Mouse (Mus musculus) granulocyte monocyte progenitor cell, adult 5-6 weeks (primary cell): ENCODE data around the gene Snupn. TPM values are rescaled to one million over a fixed set of nuclear protein-coding genes. Genes with fewer than 3 reads are reported as not detected.
A peak's percentile ranks its signal among the peaks of the same experiment; 100 is the strongest.
"Not testable (repeated sequence)": the region's sequence is repeated elsewhere in the genome, so short reads cannot be mapped to it uniquely, and the experiment has no call there.

ENCODE experiments used
- ATAC-seq: replicated peaks from 2 replicates; pipeline ENCODE4 v1.8.0; 2016; ENCODE audit warnings: mild to moderate bottlenecking, moderate TSS enrichment, inconsistent platforms; ENCODE audit not compliant: poor library complexity, severe bottlenecking
- total RNA-seq, 2 experiments: library from RNA; stranded (forward) in 1 of 2; stranded (reverse) in 1 of 2; fragments of 200-712, 200-1000 nt in 1 of 2; fragments of >200 nt in 1 of 2; fragmentation: Nextera tagmentation in 1 of 2; gene quantifications; 2 replicates each; pipeline ENCODE4 v1.2.3; 2014 to 2017

Gene Snupn
- total RNA-seq, 2 experiments from 2014 or later, result 1.4 to 11.6 TPM

GRCm38 (mm10) chr9:56995198-56996027 is 44.7 kb downstream of the Snupn start:
- peak; percentile 45 for ATAC-seq

GRCm38 (mm10) chr9:56996028-56996346 is 45.3 kb downstream of the Snupn start:
- no peak for ATAC-seq

- not testable (repeated sequence) for ATAC-seq
Measured at GRCm38 (mm10) chr9:56997206-56997605, 46.5 kb downstream of the Snupn start.

GRCm38 (mm10) chr9:57003011-57003410 is 52.3 kb downstream of the Snupn start:
- no peak for ATAC-seq

GRCm38 (mm10) chr9:57012393-57012792 is 61.7 kb downstream of the Snupn start:
- ATAC-seq, result no peak

GRCm38 (mm10) chr9:57012895-57013294 is 62.2 kb downstream of the Snupn start:
- no peak for ATAC-seq

- ATAC-seq, result no peak
Measured at GRCm38 (mm10) chr9:57013756-57014155, 63.1 kb downstream of the Snupn start.

GRCm38 (mm10) chr9:57014766-57015165 is 64.1 kb downstream of the Snupn start:
- no peak for ATAC-seq

GRCm38 (mm10) chr9:57017631-57018030 is 67.0 kb downstream of the Snupn start:
- no peak for ATAC-seq

GRCm38 (mm10) chr9:57031756-57032155 is 81.1 kb downstream of the Snupn start:
- ATAC-seq, result no peak

Other genes with a start within 250 kb of the Snupn start
- not detected in 2 replicates for gene Lingo1, start 154.4 kb upstream of the Snupn start, total RNA-seq (2014; fragmentation: Nextera tagmentation)
- gene Lingo1, start 154.4 kb upstream of the Snupn start, total RNA-seq (2017), result not detected in 2 replicates
- not detected in 2 replicates for gene Odf3l1, start 86.2 kb upstream of the Snupn start, total RNA-seq (2014; fragmentation: Nextera tagmentation)
- gene Odf3l1, start 86.2 kb upstream of the Snupn start, total RNA-seq (2017), result not detected in 2 replicates
- gene Cspg4, start 85.8 kb upstream of the Snupn start, total RNA-seq (2014; fragmentation: Nextera tagmentation), result not detected in 2 replicates
- gene Cspg4, start 85.8 kb upstream of the Snupn start, total RNA-seq (2017), result not detected in 2 replicates
- 2.1 and 5.0 TPM in 2 replicates for gene Snx33, start 22.5 kb upstream of the Snupn start, total RNA-seq (2014; fragmentation: Nextera tagmentation)
- 1.5 and 2.0 TPM in 2 replicates for gene Snx33, start 22.5 kb upstream of the Snupn start, total RNA-seq (2017)
- gene Imp3, start 13.4 kb upstream of the Snupn start, total RNA-seq (2014; fragmentation: Nextera tagmentation), result 95.8 and 123 TPM in 2 replicates
- gene Imp3, start 13.4 kb upstream of the Snupn start, total RNA-seq (2017), result 65.1 and 69.7 TPM in 2 replicates
- gene Ptpn9, start 44.0 kb downstream of the Snupn start, total RNA-seq (2014; fragmentation: Nextera tagmentation), result 10.2 and 11.3 TPM in 2 replicates
- 10.3 and 10.5 TPM in 2 replicates for gene Ptpn9, start 44.0 kb downstream of the Snupn start, total RNA-seq (2017)
- gene Sin3a, start 121.2 kb downstream of the Snupn start, total RNA-seq (2014; fragmentation: Nextera tagmentation), result 57.1 and 77.6 TPM in 2 replicates
- 94.9 and 150 TPM in 2 replicates for gene Sin3a, start 121.2 kb downstream of the Snupn start, total RNA-seq (2017)
- gene Man2c1, start 179.8 kb downstream of the Snupn start, total RNA-seq (2014; fragmentation: Nextera tagmentation), result 74.7 and 103 TPM in 2 replicates
- gene Man2c1, start 179.8 kb downstream of the Snupn start, total RNA-seq (2017), result 43.3 and 63.9 TPM in 2 replicates
- gene Neil1, start 197.4 kb downstream of the Snupn start, total RNA-seq (2014; fragmentation: Nextera tagmentation), result 2.6 and 10.2 TPM in 2 replicates
- gene Neil1, start 197.4 kb downstream of the Snupn start, total RNA-seq (2017), result 0.88 and 1.9 TPM in 2 replicates
- 82.2 and 104 TPM in 2 replicates for gene Commd4, start 207.5 kb downstream of the Snupn start, total RNA-seq (2014; fragmentation: Nextera tagmentation)
- gene Commd4, start 207.5 kb downstream of the Snupn start, total RNA-seq (2017), result 62.4 and 73.0 TPM in 2 replicates